Mouse (Mus musculus) spleen, adult 2 months (tissue): ENCODE results near the gene Olfr146.

Experiments used
- CTCF ChIP-seq: fragments of 200-500 bp; IDR thresholded peaks from 2 replicates; pipeline ENCODE4 v1.5.1; 2011; ENCODE audit warnings: mild to moderate bottlenecking, inconsistent platforms; ENCODE audit not compliant: insufficient read depth, insufficient read length, insufficient replicate concordance; ENCODE audit errors: extremely low read depth
- POLR2A ChIP-seq: fragments of 200-500 bp; IDR thresholded peaks from 2 replicates; pipeline ENCODE4 v1.6.1; 2011; ENCODE audit warnings: low read depth, low read length, inconsistent platforms

DNA sequence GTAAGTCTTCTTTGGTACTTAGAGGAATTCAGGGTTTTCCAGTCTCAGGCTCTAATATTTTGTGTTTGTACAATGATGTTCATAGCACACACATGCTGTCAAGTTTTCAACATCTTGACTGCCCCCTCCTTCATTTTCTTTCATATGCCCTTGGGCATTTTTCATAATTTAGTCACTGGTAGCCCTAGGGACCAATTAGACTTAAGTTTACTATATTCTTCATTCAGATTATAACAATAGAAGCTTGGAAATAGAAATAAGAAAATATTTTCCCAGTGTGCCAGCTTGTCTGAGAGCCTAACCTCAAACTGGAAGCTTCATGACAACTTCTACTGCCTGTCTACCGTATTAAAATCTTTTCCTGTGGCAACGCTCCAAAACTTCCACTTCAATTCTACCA is 35.0 kb downstream of the Olfr146 start, which contains the start of gene Olfr934:
- TF ChIP-seq POLR2A (no peak), CTCF (no peak)
